Mouse (Mus musculus) liver, postnatal 0 days (tissue): ENCODE data around the gene Gm5617. TPM values are rescaled to one million over a fixed set of nuclear protein-coding genes. Genes with fewer than 3 reads are reported as not detected.

Experiments used
- ATAC-seq: fragments of 200-750 bp; cut with Nextera tagmentation; 2 replicates; pipeline ENCODE4 v1.8.0; 2017; ENCODE audit warnings: mild to moderate bottlenecking, moderate library complexity
- DNase-seq: peaks from one replicate; pipeline ENCODE4 v3.0.0-alpha.2; 2016
- H3K27ac ChIP-seq: fragments of 300-500 bp; sonication (generic); 2 replicates; pipeline ENCODE4 v1.5.1; 2014; ENCODE audit warnings: antibody characterized with exemption, moderate library complexity, mild to moderate bottlenecking, low read depth
- H3K27me3 ChIP-seq: fragments of 300-500 bp; sonication (generic); 2 replicates; pipeline ENCODE4 v1.6.1; 2014; ENCODE audit warnings: low read length, control low read depth, mixed read lengths; ENCODE audit not compliant: insufficient read depth
- H3K36me3 ChIP-seq: fragments of 300-500 bp; sonication (generic); replicated peaks from 2 replicates; pipeline ENCODE4 v1.6.1; 2014; ENCODE audit warnings: mild to moderate bottlenecking, control low read depth, low read length, moderate library complexity, mixed read lengths; ENCODE audit not compliant: insufficient read depth
- H3K4me1 ChIP-seq: fragments of 300-500 bp; sonication (generic); 2 replicates; pipeline ENCODE4 v1.6.1; 2014; ENCODE audit warnings: antibody characterized with exemption, mild to moderate bottlenecking, control low read depth; ENCODE audit not compliant: insufficient read depth
- H3K4me2 ChIP-seq: fragments of 300-500 bp; sonication (generic); 2 replicates; pipeline ENCODE4 v1.6.1; 2014; ENCODE audit warnings: low read depth, mild to moderate bottlenecking, low read length, moderate library complexity, mixed read lengths
- H3K4me3 ChIP-seq: fragments of 300-500 bp; sonication (generic); 2 replicates; pipeline ENCODE4 v1.5.1; 2014; ENCODE audit warnings: low read depth, low read length
- H3K9ac ChIP-seq: fragments of 300-500 bp; sonication (generic); replicated peaks from 2 replicates; pipeline ENCODE4 v1.6.1; 2014; ENCODE audit warnings: mild to moderate bottlenecking, moderate library complexity
- H3K9me3 ChIP-seq: fragments of 300-500 bp; sonication (generic); 2 replicates; pipeline ENCODE4 v1.6.1; 2016; ENCODE audit warnings: mild to moderate bottlenecking, control low read depth, low read length, mixed read lengths
- CTCF ChIP-seq: sonication (generic); IDR thresholded peaks from 2 replicates; pipeline ENCODE4 v1.5.1; 2016; ENCODE audit warnings: antibody characterized with exemption, low read depth
- EP300 ChIP-seq: IDR thresholded peaks from 2 replicates; pipeline ENCODE4 v1.6.1; 2016; ENCODE audit warnings: antibody characterized with exemption, low read depth, mild to moderate bottlenecking
- whole genome bisulfite sequencing: fragments of 180-500 bp; shearing (Covaris S2); extraction: QIAGEN DNeasy Blood & Tissue Kit; methylation state at CpG from one replicate; pipeline ENCODE4 v1.1.7; 2014; ENCODE audit not compliant: insufficient replicate concordance; 5-methylcytosine and 5-hydroxymethylcytosine counted together
- microRNA-seq: library from miRNA; unstranded; fragments of <30 nt; microRNA quantifications from one replicate; pipeline ENCODE4, GENCODE M21; 2016
- polyA plus RNA-seq: library from polyadenylated mRNA; unstranded; fragments of >200 nt; fragmentation: Nextera tagmentation; extraction: Ambion mirVana; gene quantifications from 2 replicates; pipeline ENCODE4 v1.2.1, GENCODE M21; 2015

Gene Gm5617
- polyA plus RNA-seq, 1 experiment from 2014 or later: 64.2 TPM

- no peak overlapping the region for H3K9ac ChIP-seq
- no peaks in the 10 kb centered on the region for H3K36me3 ChIP-seq
- peak overlapping the region; percentile 40 for H3K4me2 ChIP-seq
- peaks cover 10% of the 10 kb centered on the region; the same call in 1 of the 2 replicates for H3K9me3 ChIP-seq
- ATAC-seq: no peak
- no peak overlapping the region; the same call in 1 of the 2 replicates for H3K4me3 ChIP-seq
- no peak for DNase-seq
- TF ChIP-seq CTCF: no peak
- TF ChIP-seq EP300: no peak
- no peaks in the 10 kb centered on the region for H3K4me1 ChIP-seq
- 6% methylated on average over 17 of the region's 17 CpGs for WGBS
- peaks cover 7% of the 10 kb centered on the region; the same call in 1 of the 2 replicates for H3K27me3 ChIP-seq
- no peak overlapping the region for H3K27ac ChIP-seq
These were observed 42.9 kb downstream of the Gm5617 start for GRCm38 (mm10) chr9:48538044-48538645.

GRCm38 (mm10) chr9:48538688-48539087 lies 43.4 kb downstream of the Gm5617 start:
- H3K9ac ChIP-seq: no peak overlapping the region

More at GRCm38 (mm10) chr9:48538688-48539087, 43.4 kb downstream of the Gm5617 start:
- H3K27ac ChIP-seq: no peak overlapping the region
- no peak for TF ChIP-seq EP300
- TF ChIP-seq CTCF: no peak
- no peak for ATAC-seq
- H3K36me3 ChIP-seq: no peaks in the 10 kb centered on the region
- H3K9me3 ChIP-seq: peaks cover 10% of the 10 kb centered on the region; the same call in 1 of the 2 replicates
- H3K4me2 ChIP-seq: peak overlapping the region; percentile 40
- H3K4me3 ChIP-seq: no peak overlapping the region; the same call in 1 of the 2 replicates
- no peaks in the 10 kb centered on the region for H3K4me1 ChIP-seq
- H3K27me3 ChIP-seq: peaks cover 7% of the 10 kb centered on the region; the same call in 1 of the 2 replicates
- 18% methylated on average over 12 of the region's 12 CpGs for WGBS
- peak; percentile 19 for DNase-seq

Small RNAs within 50 kb of the gene (microRNA-seq; reads per million reads assigned to microRNA genes)
- gene Gm23653: not detected

Other genes with a start within 250 kb of the Gm5617 start
- 70.5 and 73.0 TPM in 2 replicates for gene Nxpe2, start 142.0 kb upstream of the Gm5617 start, polyA plus RNA-seq
- gene Rexo2, start 14.8 kb upstream of the Gm5617 start, polyA plus RNA-seq: 61.5 and 65.9 TPM in 2 replicates
- 52.1 and 54.0 TPM in 2 replicates for gene Rbm7, start 143 bp upstream of the Gm5617 start, polyA plus RNA-seq
- gene Nnmt, start 109.7 kb downstream of the Gm5617 start, polyA plus RNA-seq: 0.34 and 0.41 TPM in 2 replicates